Mouse (Mus musculus) erythroblast, embryonic 14.5 days (primary cell): ENCODE results near the gene Clk3. TPM values are rescaled to one million over a fixed set of nuclear protein-coding genes. Genes with fewer than 3 reads are reported as not detected.

Experiments
- H3K27me3 ChIP-seq: 2 replicates; pipeline ENCODE4 v1.6.1; 2012; ENCODE audit warnings: inconsistent platforms; ENCODE audit not compliant: control insufficient read depth
- H3K36me3 ChIP-seq: 2 replicates; pipeline ENCODE4 v1.6.1; 2012; ENCODE audit warnings: mild to moderate bottlenecking, inconsistent platforms; ENCODE audit not compliant: control insufficient read depth
- H3K4me1 ChIP-seq: 2 replicates; pipeline ENCODE4 v1.6.1; 2012; ENCODE audit warnings: inconsistent platforms; ENCODE audit not compliant: control insufficient read depth
- H3K4me3 ChIP-seq: replicated peaks from 2 replicates; pipeline ENCODE3; 2012; ENCODE audit warnings: moderate library complexity, mild to moderate bottlenecking, inconsistent platforms
- H3K9me3 ChIP-seq: 2 replicates; pipeline ENCODE4 v1.6.1; 2012; ENCODE audit warnings: low read length, inconsistent platforms, mixed read lengths; ENCODE audit not compliant: control insufficient read depth
- GATA1 ChIP-seq: IDR thresholded peaks from 2 replicates; pipeline ENCODE4 v1.6.1; 2012; ENCODE audit warnings: low read length, inconsistent platforms, mixed read lengths
- TAL1 ChIP-seq: IDR thresholded peaks from 3 replicates; pipeline ENCODE4 v1.6.1; 2012; ENCODE audit warnings: low read length, inconsistent platforms, mixed read lengths
- polyA plus RNA-seq: library from polyadenylated mRNA; stranded (reverse); fragments of >175 nt; gene quantifications from 2 replicates; pipeline ENCODE4 v1.2.3, GENCODE M21; 2012

Gene Clk3
- polyA plus RNA-seq, 1 experiment: 38.9 TPM

DNA sequence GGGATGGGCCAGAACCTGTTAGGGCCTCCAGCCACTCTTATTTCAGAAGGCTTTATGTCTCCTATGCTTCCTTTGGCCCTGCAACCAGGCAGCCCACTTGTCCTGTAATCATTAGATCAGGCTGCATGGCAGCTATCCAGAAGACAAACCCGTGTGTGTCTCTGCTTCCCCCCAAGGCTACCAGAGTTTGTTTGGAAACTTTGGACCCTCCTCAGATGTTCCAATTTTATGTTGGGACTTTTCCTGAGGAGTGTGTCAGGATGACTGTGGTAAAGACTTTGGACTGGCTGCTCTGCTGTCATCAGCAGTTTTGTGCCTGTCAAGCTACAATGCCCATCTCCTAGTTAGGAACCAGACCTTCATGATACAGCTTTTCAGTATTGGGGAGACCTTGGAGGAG is 16.8 kb downstream of the Clk3 start:
- no peak overlapping the region for H3K4me3 ChIP-seq
- peaks cover 3% of the 10 kb centered on the region for H3K4me1 ChIP-seq
- no peaks in the 10 kb centered on the region for H3K27me3 ChIP-seq
- no peaks in the 10 kb centered on the region for H3K9me3 ChIP-seq
- H3K36me3 ChIP-seq: peaks cover 100% of the 10 kb centered on the region
- TF ChIP-seq TAL1 (no peak), GATA1 (no peak)

DNA sequence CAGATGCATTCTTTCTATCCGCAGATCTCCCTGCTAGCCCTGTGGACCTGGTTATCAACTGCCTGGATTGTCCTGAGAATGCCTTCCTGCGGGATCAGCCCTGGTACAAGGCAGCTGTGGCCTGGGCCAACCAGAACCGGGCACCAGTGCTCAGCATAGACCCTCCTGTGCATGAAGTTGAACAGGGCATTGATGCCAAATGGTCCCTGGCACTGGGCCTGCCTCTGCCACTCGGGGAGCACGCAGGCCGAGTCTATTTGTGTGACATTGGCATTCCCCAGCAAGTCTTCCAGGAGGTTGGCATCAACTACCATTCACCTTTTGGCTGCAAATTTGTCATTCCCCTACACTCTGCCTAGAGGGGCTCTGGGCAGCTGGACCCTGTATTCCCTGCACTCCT is 17.5 kb downstream of the Clk3 start:
- H3K36me3 ChIP-seq: peaks cover 100% of the 10 kb centered on the region
- TF ChIP-seq GATA1 (no peak), TAL1 (no peak)
- H3K4me3 ChIP-seq: no peak overlapping the region
- no peaks in the 10 kb centered on the region for H3K27me3 ChIP-seq
- no peaks in the 10 kb centered on the region for H3K9me3 ChIP-seq
- H3K4me1 ChIP-seq: peaks cover 3% of the 10 kb centered on the region

DNA sequence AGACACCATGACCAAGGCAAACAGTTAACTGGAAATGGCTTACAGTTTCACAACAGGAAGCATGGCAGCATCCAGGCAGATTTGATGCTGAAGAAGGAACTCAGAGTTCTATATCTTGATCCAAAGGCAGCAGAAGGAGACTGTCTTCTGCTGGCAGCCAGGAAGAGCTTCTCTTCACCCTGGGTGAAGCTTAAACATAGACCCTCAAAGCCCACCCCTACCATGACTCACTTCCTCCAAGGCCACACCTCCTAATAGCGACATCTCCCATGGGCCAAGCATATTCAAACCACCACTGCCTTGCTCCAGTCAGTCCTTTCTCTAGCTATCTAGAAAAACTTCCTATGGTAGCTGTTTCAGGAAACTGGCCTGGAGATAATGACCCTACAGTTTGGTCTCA is 18.6 kb downstream of the Clk3 start:
- TF ChIP-seq GATA1 (no peak), TAL1 (no peak)
- Histone ChIP-seq H3K9me3 (no peaks in the 10 kb centered on the region), H3K36me3 (peaks cover 100% of the 10 kb centered on the region), H3K4me1 (peaks cover 5% of the 10 kb centered on the region), H3K4me3 (no peak overlapping the region), H3K27me3 (no peaks in the 10 kb centered on the region)

DNA sequence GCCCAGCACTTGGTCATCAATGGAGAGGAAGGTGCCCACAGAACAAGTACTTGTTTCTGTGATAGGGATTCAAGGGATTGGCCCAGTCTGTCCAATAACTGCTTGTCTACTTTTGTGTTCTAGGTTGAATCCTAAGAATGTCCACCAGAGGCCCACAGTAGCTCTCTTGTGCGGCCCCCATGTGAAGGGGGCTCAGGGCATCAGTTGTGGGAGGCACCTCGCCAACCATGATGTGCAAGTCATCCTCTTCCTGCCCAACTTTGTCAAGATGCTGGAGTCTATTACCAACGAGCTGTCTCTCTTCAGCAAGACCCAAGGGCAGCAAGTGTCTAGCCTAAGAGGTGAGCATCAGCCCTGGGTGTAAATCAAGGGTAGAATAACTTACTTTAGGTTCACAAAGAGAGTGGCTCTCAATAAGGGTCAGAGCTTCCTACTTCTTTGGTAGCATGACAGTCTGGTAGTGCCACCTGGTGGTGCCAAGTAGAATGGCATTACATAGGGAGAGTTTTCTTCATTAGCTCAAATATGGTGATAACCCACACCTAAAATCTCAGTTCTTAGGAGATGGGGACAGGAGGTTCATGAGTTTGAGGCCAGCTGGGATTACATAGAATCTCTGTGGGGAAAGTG is 21.1 kb downstream of the Clk3 start:
- H3K9me3 ChIP-seq: no peaks in the 10 kb centered on the region
- H3K4me1 ChIP-seq: peaks cover 2% of the 10 kb centered on the region; the same call in 1 of the 2 replicates
- peaks cover 99% of the 10 kb centered on the region for H3K36me3 ChIP-seq
- TF ChIP-seq TAL1 (no peak), GATA1 (no peak)
- no peaks in the 10 kb centered on the region for H3K27me3 ChIP-seq
- H3K4me3 ChIP-seq: no peak overlapping the region

DNA sequence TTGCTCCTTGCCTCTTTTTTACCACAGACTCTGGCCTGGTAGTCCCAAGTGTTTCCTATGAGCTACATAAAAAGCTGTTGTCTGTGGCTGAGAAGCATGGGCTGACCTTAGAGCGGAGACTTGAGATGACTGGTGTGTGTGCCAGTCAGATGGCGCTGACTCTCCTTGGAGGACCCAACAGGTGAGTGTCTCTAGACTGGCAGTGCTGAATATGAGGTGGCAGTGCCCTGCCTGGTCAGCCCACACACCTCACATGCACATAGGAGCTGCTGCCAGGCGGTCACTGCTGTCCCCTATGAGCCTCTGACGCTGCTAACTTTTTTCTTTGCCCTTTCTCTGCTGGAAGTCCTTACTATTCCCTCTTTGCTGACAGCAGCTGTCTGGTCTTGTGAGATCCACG is 25.8 kb downstream of the Clk3 start:
- no peak overlapping the region for H3K4me3 ChIP-seq
- TF ChIP-seq GATA1: no peak
- TF ChIP-seq TAL1: no peak
- no peaks in the 10 kb centered on the region for H3K9me3 ChIP-seq
- H3K36me3 ChIP-seq: peaks cover 89% of the 10 kb centered on the region
- H3K4me1 ChIP-seq: peaks cover 3% of the 10 kb centered on the region; the same call in 1 of the 2 replicates
- H3K27me3 ChIP-seq: no peaks in the 10 kb centered on the region

DNA sequence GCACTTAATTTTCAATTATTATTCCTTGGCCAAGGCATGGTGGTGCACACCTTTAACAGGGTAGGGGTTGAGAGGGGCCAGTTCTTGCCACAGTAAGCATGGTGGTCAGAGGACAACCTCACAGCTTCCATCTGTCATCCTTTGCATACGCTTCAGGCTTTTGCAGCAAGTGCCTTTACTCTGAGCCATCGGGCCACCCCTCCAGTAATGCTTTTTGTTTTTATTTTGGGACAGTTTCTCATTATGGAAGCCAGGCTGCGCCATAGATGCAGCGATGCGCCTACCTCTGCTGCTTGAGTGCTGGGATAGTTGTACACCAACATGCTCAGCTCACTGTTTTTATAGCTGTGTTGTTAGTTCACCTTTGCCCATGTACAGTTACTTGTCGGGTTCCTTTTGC is 32.1 kb downstream of the Clk3 start:
- peaks cover 79% of the 10 kb centered on the region for H3K36me3 ChIP-seq

DNA sequence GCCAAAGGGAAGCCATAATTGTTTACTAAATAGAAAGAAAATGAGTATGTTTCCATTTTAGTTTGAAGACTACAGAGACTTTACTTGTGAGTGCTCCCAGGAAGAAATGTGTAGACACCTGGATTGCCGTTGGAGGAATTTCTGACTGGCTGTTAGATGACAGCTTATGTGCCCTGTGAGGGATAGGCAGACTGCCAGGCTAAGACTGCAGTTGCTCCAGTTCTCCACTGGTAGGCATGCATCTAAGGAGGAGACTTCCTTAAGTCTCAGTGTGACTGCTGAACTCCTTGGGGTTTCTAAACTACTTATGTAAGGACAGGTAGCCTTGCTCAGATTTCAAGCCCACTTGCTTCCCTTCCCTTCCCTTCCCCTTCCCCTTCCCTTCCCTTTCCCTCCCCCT is 37.3 kb downstream of the Clk3 start:
- peaks cover 81% of the 10 kb centered on the region for H3K36me3 ChIP-seq
- no peak overlapping the region for H3K4me3 ChIP-seq
- no peaks in the 10 kb centered on the region for H3K27me3 ChIP-seq
- no peaks in the 10 kb centered on the region for H3K4me1 ChIP-seq
- TF ChIP-seq GATA1: no peak
- no peaks in the 10 kb centered on the region for H3K9me3 ChIP-seq

More for the DNA sequence above, 32.1 kb downstream of the Clk3 start:
- TF ChIP-seq GATA1 (no peak), TAL1 (no peak)
- H3K27me3 ChIP-seq: no peaks in the 10 kb centered on the region
- no peaks in the 10 kb centered on the region for H3K9me3 ChIP-seq
- peaks cover 2% of the 10 kb centered on the region; the same call in 1 of the 2 replicates for H3K4me1 ChIP-seq
- H3K4me3 ChIP-seq: no peak overlapping the region

DNA sequence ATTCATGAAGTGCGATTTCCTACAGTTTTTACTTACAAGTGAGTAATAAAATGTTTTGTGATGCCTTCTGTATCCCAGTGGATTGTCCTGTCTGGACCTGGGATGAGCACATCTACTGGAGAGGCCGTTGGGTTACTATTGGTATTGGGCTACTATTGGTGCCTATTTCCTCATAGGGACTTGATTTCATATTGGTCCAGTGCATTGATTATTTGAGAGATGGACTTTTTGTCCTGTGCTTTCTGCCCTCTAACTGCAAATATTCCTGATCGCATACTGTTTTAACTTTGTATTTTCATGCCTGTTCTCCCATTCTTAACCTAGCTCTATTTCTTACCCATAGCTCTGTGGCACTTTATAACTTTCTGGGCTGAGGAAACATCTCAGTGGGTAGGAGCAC is 41.0 kb downstream of the Clk3 start:
- Histone ChIP-seq H3K4me1 (no peaks in the 10 kb centered on the region), H3K27me3 (no peaks in the 10 kb centered on the region), H3K36me3 (peaks cover 80% of the 10 kb centered on the region), H3K9me3 (no peaks in the 10 kb centered on the region), H3K4me3 (no peak overlapping the region)
- TF ChIP-seq TAL1 (no peak), GATA1 (no peak)

DNA sequence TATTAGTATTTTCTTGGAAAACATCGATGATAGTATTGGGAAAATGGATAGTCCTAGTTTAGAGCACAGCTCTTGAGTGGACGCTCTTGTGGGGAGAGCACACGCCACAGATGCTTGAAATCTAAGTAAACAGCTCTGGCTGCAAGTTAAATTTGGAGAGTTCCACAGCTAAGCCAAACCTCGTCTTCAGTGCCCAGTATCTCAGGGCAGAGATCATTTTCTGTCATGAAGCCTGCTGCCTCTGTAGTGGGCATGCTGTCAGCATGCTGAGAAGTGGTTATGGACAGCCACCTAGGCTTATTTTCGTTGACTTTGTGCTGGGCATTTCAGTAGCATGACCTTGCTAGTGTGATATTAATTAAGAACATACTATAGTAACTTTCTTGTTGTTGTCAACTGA is 41.9 kb downstream of the Clk3 start:
- Histone ChIP-seq H3K4me1 (no peaks in the 10 kb centered on the region), H3K27me3 (no peaks in the 10 kb centered on the region), H3K9me3 (no peaks in the 10 kb centered on the region), H3K36me3 (peaks cover 80% of the 10 kb centered on the region), H3K4me3 (no peak overlapping the region)
- TF ChIP-seq TAL1: no peak
- no peak for TF ChIP-seq GATA1

DNA sequence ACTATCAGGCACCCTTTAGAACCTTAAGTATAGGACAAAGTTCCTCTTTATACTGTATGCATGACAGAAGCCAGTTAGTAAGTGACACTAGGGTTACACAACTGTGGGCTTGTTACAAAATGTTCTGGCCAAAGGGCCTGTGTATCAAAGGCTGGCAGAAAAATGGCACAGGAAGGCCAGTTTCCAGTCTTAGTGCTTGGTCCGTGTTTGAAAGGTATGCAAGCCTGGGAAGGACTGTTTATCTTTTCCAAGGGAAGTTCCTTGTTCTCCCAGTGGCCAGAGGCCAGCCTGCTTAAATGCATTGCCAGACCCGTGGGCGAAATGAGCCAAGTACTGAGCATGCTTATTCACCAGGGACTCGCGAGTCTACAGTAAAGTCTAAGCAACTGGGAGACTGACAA is 42.3 kb downstream of the Clk3 start:
- Histone ChIP-seq H3K9me3 (no peaks in the 10 kb centered on the region), H3K4me1 (no peaks in the 10 kb centered on the region), H3K4me3 (no peak overlapping the region), H3K36me3 (peaks cover 84% of the 10 kb centered on the region), H3K27me3 (no peaks in the 10 kb centered on the region)
- TF ChIP-seq TAL1 (no peak), GATA1 (no peak)
